Mouse (Mus musculus): ENCODE measurements at regions not wholly inside any gene's neighbourhood (a gene's known extent, or its start where the extent isn't known, plus 50 kb on each side); places are given as distances from the start of the nearest gene placed in this dataset.
"Not testable (repeated sequence)": the region's sequence is repeated elsewhere in the genome, so short reads cannot be mapped to it uniquely, and the experiment has no call there.

- no peaks in the 10 kb centered on the region for H3K9me3 ChIP-seq (ENCODE audit: control insufficient read depth, low read length)
- no peak overlapping the region for H3K27ac ChIP-seq (ENCODE audit: low read length)
- no peak for ATAC-seq (ENCODE audit: low read depth)
- no peaks in the 10 kb centered on the region for H3K4me1 ChIP-seq (replicated peaks; ENCODE audit: control insufficient read depth, insufficient read depth, low read length)
- no peaks in the 10 kb centered on the region for H3K36me3 ChIP-seq (ENCODE audit: control insufficient read depth, insufficient read depth, low read length)
- H3K4me3 ChIP-seq (ENCODE audit: low read length): no peak overlapping the region
- no peak overlapping the region for H3K9ac ChIP-seq (ENCODE audit: low read length)
- H3K27me3 ChIP-seq (ENCODE audit: control insufficient read depth, insufficient read depth, low read depth, low read length): no peaks in the 10 kb centered on the region
- 71% methylated on average over 3 of the region's 3 CpGs for WGBS
- H3K4me2 ChIP-seq (ENCODE audit: low read depth, low read length): no peak overlapping the region
These were observed 860.5 kb upstream of the Foxg1 start for GRCm38 (mm10) chr12:48521996-48522395.

- not testable (repeated sequence) for H3K4me2 ChIP-seq (ENCODE audit: low read depth, low read length); H3K4me1 ChIP-seq (replicated peaks; ENCODE audit: control insufficient read depth, insufficient read depth, low read length); H3K9me3 ChIP-seq (ENCODE audit: control insufficient read depth, low read length); H3K9ac ChIP-seq (ENCODE audit: low read length); H3K27ac ChIP-seq (ENCODE audit: low read length); H3K4me3 ChIP-seq (ENCODE audit: low read length); ATAC-seq (ENCODE audit: low read depth); H3K27me3 ChIP-seq (ENCODE audit: control insufficient read depth, insufficient read depth, low read depth, low read length); H3K36me3 ChIP-seq (ENCODE audit: control insufficient read depth, insufficient read depth, low read length)
- WGBS: 82% methylated on average over 20 of the region's 20 CpGs
These were observed 822.8 kb upstream of the Foxg1 start for GRCm38 (mm10) chr12:48559690-48560089.

- H3K36me3 ChIP-seq (ENCODE audit: control insufficient read depth, insufficient read depth, low read length): no peaks in the 10 kb centered on the region
- no peak overlapping the region for H3K9ac ChIP-seq (ENCODE audit: low read length)
- H3K27me3 ChIP-seq (ENCODE audit: control insufficient read depth, insufficient read depth, low read depth, low read length): no peaks in the 10 kb centered on the region
- H3K4me1 ChIP-seq (replicated peaks; ENCODE audit: control insufficient read depth, insufficient read depth, low read length): no peaks in the 10 kb centered on the region
- H3K27ac ChIP-seq (ENCODE audit: low read length): no peak overlapping the region
- no peaks in the 10 kb centered on the region for H3K9me3 ChIP-seq (ENCODE audit: control insufficient read depth, low read length)
- no peak overlapping the region for H3K4me3 ChIP-seq (ENCODE audit: low read length)
- WGBS: 71% methylated on average over 5 of the region's 5 CpGs
- H3K4me2 ChIP-seq (ENCODE audit: low read depth, low read length): no peak overlapping the region
- no peak for ATAC-seq (ENCODE audit: low read depth)
These were observed 777.9 kb upstream of the Foxg1 start for GRCm38 (mm10) chr12:48604401-48605197.

- no peak overlapping the region for H3K9ac ChIP-seq (ENCODE audit: low read length)
- no peak overlapping the region for H3K27ac ChIP-seq (ENCODE audit: low read length)
- no peak overlapping the region for H3K4me2 ChIP-seq (ENCODE audit: low read depth, low read length)
- H3K27me3 ChIP-seq (ENCODE audit: control insufficient read depth, insufficient read depth, low read depth, low read length): no peaks in the 10 kb centered on the region
- no peak overlapping the region for H3K4me3 ChIP-seq (ENCODE audit: low read length)
- H3K9me3 ChIP-seq (ENCODE audit: control insufficient read depth, low read length): no peaks in the 10 kb centered on the region
- no peaks in the 10 kb centered on the region for H3K4me1 ChIP-seq (replicated peaks; ENCODE audit: control insufficient read depth, insufficient read depth, low read length)
- H3K36me3 ChIP-seq (ENCODE audit: control insufficient read depth, insufficient read depth, low read length): no peaks in the 10 kb centered on the region
- ATAC-seq (ENCODE audit: low read depth): no peak
These were observed 777.0 kb upstream of the Foxg1 start for GRCm38 (mm10) chr12:48605423-48605822.

GRCm38 (mm10) chr12:48609391-48609790, 773.1 kb upstream of the Foxg1 start:
- Histone ChIP-seq H3K4me3 (ENCODE audit: low read length) (no peak overlapping the region), H3K27ac (ENCODE audit: low read length) (no peak overlapping the region), H3K36me3 (ENCODE audit: control insufficient read depth, insufficient read depth, low read length) (no peaks in the 10 kb centered on the region), H3K27me3 (ENCODE audit: control insufficient read depth, insufficient read depth, low read depth, low read length) (no peaks in the 10 kb centered on the region), H3K9me3 (ENCODE audit: control insufficient read depth, low read length) (no peaks in the 10 kb centered on the region), H3K4me1 (replicated peaks; ENCODE audit: control insufficient read depth, insufficient read depth, low read length) (no peaks in the 10 kb centered on the region), H3K4me2 (ENCODE audit: low read depth, low read length) (no peak overlapping the region), H3K9ac (ENCODE audit: low read length) (no peak overlapping the region)
- 52% methylated on average over 6 of the region's 6 CpGs for WGBS
- 0 out of 2 replicates have a peak, but pooled peaks have one; percentile 15 for ATAC-seq (ENCODE audit: low read depth)

GRCm38 (mm10) chr12:48612066-48612465, 770.4 kb upstream of the Foxg1 start:
- H3K27ac ChIP-seq (ENCODE audit: low read length): no peak overlapping the region
- no peaks in the 10 kb centered on the region for H3K9me3 ChIP-seq (ENCODE audit: control insufficient read depth, low read length)
- ATAC-seq (ENCODE audit: low read depth): no peak
- 70% methylated on average over 5 of the region's 5 CpGs for WGBS
- H3K4me1 ChIP-seq (replicated peaks; ENCODE audit: control insufficient read depth, insufficient read depth, low read length): no peaks in the 10 kb centered on the region
- no peak overlapping the region for H3K9ac ChIP-seq (ENCODE audit: low read length)
- no peaks in the 10 kb centered on the region for H3K27me3 ChIP-seq (ENCODE audit: control insufficient read depth, insufficient read depth, low read depth, low read length)
- H3K36me3 ChIP-seq (ENCODE audit: control insufficient read depth, insufficient read depth, low read length): no peaks in the 10 kb centered on the region
- no peak overlapping the region for H3K4me3 ChIP-seq (ENCODE audit: low read length)
- no peak overlapping the region for H3K4me2 ChIP-seq (ENCODE audit: low read depth, low read length)

- WGBS: 76% methylated on average over 2 of the region's 2 CpGs
- Histone ChIP-seq H3K4me3 (ENCODE audit: low read length) (no peak overlapping the region), H3K9ac (ENCODE audit: low read length) (no peak overlapping the region), H3K4me2 (ENCODE audit: low read depth, low read length) (no peak overlapping the region), H3K36me3 (ENCODE audit: control insufficient read depth, insufficient read depth, low read length) (no peaks in the 10 kb centered on the region), H3K27me3 (ENCODE audit: control insufficient read depth, insufficient read depth, low read depth, low read length) (no peaks in the 10 kb centered on the region), H3K4me1 (replicated peaks; ENCODE audit: control insufficient read depth, insufficient read depth, low read length) (no peaks in the 10 kb centered on the region), H3K9me3 (ENCODE audit: control insufficient read depth, low read length) (no peaks in the 10 kb centered on the region), H3K27ac (ENCODE audit: low read length) (no peak overlapping the region)
- no peak for ATAC-seq (ENCODE audit: low read depth)
These were observed 766.1 kb upstream of the Foxg1 start for GRCm38 (mm10) chr12:48616337-48616736.

GRCm38 (mm10) chr12:48633559-48633958, 748.9 kb upstream of the Foxg1 start:
- 64% methylated on average over 4 of the region's 4 CpGs for WGBS
- no peaks in the 10 kb centered on the region for H3K9me3 ChIP-seq (ENCODE audit: control insufficient read depth, low read length)
- H3K9ac ChIP-seq (ENCODE audit: low read length): no peak overlapping the region
- no peak overlapping the region for H3K4me2 ChIP-seq (ENCODE audit: low read depth, low read length)
- H3K36me3 ChIP-seq (ENCODE audit: control insufficient read depth, insufficient read depth, low read length): no peaks in the 10 kb centered on the region
- no peak overlapping the region for H3K4me3 ChIP-seq (ENCODE audit: low read length)
- no peaks in the 10 kb centered on the region for H3K27me3 ChIP-seq (ENCODE audit: control insufficient read depth, insufficient read depth, low read depth, low read length)
- no peak for ATAC-seq (ENCODE audit: low read depth)
- no peaks in the 10 kb centered on the region for H3K4me1 ChIP-seq (replicated peaks; ENCODE audit: control insufficient read depth, insufficient read depth, low read length)
- no peak overlapping the region for H3K27ac ChIP-seq (ENCODE audit: low read length)

GRCm38 (mm10) chr12:48634671-48635241, 747.7 kb upstream of the Foxg1 start:
- Histone ChIP-seq H3K27me3 (ENCODE audit: control insufficient read depth, insufficient read depth, low read depth, low read length) (no peaks in the 10 kb centered on the region), H3K9me3 (ENCODE audit: control insufficient read depth, low read length) (no peaks in the 10 kb centered on the region), H3K4me2 (ENCODE audit: low read depth, low read length) (no peak overlapping the region), H3K4me1 (replicated peaks; ENCODE audit: control insufficient read depth, insufficient read depth, low read length) (no peaks in the 10 kb centered on the region), H3K4me3 (ENCODE audit: low read length) (no peak overlapping the region), H3K9ac (ENCODE audit: low read length) (no peak overlapping the region), H3K27ac (ENCODE audit: low read length) (no peak overlapping the region), H3K36me3 (ENCODE audit: control insufficient read depth, insufficient read depth, low read length) (no peaks in the 10 kb centered on the region)
- WGBS: 72% methylated on average over 6 of the region's 6 CpGs
- ATAC-seq (ENCODE audit: low read depth): no peak

All from lung, embryonic 16.5 days (tissue).